Mouse (Mus musculus): ENCODE measurements at regions not wholly inside any gene's neighbourhood (a gene's known extent, or its start where the extent isn't known, plus 50 kb on each side); places are given as distances from the start of the nearest gene placed in this dataset.

DNA sequence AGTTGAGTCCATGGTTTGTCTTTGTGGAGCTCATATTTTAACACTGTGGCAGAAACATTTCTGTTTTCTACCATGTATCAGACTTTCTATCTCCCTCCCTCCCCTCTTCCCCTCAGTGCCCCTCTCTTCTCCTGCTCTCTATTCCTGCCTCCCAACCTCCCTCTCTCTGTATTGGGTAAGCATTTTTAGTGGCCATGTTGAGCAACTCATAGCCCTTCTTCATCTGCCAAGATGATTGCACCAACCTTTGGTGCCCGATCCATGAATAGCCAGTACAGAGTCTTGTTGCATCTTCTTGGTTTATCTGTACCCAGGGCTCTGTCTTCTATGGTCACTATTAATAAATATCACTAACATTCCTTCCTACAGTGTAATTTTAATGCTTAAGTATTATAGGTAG, 2630.6 kb upstream of the Gm7489 start:
- no peak for DNase-seq (ENCODE audit: low read depth in 2 of 2, low spot score in 2 of 2)

DNA sequence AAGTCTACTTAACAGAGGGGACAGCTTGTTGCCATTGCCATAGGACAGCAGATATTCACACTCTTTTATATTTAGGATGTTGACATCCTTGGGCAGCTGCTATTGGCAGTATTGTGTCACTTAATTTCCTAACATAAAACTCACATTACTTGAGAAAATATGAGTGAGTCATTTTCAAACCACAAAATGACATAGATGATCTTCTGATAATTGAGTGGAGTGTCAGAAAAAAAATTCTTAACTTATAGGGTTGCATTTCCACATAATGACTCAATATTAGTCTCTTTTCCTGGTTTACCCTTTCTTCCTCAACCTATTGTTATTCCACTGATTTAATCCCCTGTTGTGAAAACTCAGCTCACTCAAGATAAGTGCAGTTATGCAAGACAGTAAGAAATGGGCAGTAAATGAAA, 2629.5 kb upstream of the Gm7489 start:
- no peak for DNase-seq (ENCODE audit: low read depth in 2 of 2, low spot score in 2 of 2)

DNA sequence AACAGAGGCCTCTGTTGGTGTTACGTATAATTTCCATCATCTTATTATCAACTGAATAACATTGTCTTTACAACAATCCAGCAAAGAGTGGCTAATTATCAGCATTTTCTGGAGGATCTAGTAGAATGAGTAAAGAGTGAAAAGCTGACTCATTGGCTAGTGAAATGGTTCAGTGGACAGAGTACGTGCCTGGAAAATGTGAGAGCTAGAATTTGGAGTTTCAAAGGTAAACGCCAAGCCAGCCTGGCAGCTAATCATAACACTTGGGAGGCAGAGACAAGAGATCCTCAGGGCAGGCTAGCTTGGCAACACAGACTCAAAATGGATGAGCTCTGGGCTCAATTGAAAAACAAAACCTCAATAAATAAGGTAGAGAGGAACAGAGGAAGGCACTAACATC, 2628.0 kb upstream of the Gm7489 start:
- no peak for DNase-seq (ENCODE audit: low read depth in 2 of 2, low spot score in 2 of 2)

DNA sequence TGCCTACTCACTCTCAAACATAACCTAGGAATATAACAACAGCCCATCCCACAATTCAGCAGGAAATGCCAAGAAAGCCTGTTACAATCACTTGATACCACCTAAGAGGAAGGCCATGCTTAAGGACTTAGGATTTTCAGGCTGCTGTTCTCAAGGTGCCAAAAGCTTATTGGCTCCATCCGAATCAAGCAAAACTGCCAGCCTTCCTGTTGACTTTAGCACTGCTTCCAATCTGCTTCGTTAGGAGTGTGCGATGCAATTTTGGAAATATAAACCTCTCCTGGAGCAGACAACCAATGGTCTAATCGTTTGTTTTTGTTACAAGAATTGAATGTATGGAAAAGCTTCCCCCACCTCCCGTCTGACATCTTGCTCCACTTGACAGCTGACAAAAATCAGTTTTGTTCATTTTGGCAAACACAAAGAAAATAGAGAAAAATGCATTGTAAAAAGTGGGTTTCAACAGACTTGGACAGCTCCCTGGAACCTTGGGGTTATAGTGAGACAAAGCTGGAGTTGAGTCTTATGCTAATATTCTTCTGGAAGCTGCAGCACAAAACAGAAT, 2620.0 kb upstream of the Gm7489 start:
- no peak for DNase-seq (ENCODE audit: low read depth in 2 of 2, low spot score in 2 of 2)

DNA sequence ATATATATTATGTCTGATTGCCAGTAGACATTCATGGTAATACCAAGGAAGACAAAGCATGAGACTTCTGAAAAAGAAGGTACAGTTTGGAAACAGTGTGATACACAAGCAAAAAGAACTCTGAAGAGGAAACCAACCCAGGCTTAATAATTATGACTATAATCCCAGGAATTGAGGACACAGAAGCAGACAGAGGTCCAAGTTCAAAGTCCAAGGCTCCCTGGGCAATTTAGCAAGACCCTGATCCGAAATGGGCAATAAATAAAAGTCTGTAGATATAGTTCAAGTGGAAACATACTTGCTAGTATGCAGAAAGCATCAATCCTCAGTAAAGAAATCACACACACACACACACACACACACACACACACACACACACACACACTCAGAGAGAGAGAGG, 2618.7 kb upstream of the Gm7489 start:
- no peak for DNase-seq (ENCODE audit: low read depth in 2 of 2, low spot score in 2 of 2)

DNA sequence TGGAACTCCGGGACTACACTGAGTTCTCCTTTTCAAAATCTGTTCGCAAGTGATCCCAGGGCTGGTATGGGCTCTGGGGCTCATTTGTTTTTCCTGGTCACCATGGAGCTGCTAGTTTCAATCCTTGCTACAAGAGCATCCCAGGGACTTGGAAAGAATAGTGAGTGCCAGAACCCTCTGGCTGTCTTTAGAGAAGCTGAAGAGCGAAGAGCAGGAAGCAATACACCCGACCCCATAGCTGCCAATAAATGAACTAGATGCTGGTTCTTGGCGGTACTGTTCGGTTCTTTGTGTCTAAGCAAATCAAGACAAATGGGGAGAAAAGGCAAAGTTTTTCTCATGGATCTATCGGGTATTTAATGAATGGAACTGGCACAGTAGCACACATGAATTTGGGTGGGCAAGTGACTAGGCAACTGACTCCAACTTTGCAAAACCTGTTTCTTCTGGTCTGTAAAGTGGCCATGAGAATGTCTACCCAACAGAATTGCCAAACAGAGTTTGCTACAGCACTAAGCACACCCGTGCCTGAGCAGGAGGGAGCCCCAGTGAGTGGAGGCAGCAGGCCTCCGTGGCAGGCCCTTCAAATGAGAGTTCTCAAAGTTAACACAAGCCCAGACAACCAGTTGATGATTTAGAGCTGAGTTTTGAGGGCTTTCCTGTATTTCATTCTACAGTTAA, 2612.9 kb upstream of the Gm7489 start:
- no peak for DNase-seq (ENCODE audit: low read depth in 2 of 2, low spot score in 2 of 2)

DNA sequence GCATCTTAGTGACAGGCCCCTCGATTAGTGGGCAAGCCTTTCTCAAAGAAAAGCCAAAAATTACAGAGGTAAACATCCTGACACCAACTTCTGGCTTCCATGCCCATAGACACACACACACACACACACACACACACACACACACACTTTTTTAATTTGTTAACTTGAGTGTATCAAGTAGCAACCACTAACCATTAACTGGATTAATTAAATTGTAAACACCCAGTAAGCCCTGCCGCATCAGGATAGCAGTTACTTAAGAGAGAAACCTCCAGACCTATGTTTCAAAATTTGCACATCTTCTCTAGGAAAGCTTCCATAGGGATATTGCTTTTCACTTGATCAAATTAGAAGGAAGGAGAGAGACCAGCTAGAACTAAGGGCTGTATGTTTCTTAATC, 2599.4 kb upstream of the Gm7489 start:
- DNase-seq (ENCODE audit: low read depth in 2 of 2, low spot score in 2 of 2): no peak

DNA sequence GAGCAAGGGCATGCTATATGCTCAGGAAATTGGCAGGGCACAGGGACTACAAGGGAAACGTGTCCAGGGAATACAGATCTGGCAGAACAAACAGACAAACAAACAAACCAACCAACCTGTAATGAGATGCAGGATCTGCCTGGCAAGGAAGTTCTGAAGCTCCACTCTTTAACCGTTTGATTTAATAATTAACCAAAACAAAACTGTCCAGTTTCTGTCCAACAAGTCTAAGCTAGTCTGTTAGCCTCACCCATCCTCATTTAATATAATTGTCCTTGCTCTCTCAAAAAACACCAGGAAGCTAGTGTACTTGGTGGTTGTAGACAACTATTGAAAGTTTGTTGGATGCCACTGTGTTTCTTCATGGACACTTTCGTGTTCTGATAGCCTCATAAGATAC, 2598.4 kb upstream of the Gm7489 start:
- DNase-seq (ENCODE audit: low read depth in 2 of 2, low spot score in 2 of 2): no peak

DNA sequence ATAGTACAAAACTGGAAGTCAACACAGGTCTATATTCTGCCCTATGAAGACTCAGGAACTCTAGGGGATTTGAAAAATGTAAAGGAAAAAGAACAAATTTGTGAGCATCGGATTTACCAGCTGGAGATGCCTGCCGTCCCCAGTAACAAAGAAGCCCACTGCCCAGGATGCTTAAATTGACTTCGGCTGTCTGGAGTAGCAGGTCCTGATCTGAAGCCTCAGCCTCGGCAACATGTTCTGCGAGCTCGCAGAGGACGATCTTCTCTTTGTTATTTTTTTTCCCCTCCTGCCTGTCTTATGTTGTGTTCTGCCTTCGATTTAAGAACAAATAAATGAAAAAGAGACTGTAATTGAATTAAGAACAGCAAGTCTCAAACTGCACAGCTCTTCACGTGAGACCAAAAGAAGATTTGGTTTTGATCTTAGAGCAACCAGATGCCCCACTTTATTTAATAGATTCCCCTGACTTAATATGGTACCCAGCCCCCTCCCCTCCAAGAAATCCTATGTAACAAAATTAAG, 2595.7 kb upstream of the Gm7489 start:
- DNase-seq (ENCODE audit: low read depth in 2 of 2, low spot score in 2 of 2): no peak

DNA sequence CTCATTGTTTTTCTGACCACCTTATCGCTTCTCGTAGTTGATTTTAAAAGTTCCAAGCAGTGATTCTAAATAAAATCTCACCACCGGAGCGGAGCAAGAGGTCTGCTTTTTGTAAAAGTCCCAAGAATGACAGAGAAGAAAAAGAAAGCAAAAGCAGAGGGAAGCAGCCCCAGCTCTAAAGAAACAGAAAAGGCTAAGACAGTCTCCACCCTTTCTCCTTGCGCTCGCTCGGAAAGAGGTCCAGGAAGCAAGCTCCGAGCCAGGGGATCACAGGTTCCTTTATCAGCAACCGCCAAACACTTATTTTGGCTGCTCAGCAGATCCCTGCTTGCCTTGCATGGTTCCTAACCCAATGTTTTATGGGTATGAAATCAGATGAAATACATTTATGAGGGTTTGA, 2594.8 kb upstream of the Gm7489 start:
- no peak for DNase-seq (ENCODE audit: low read depth in 2 of 2, low spot score in 2 of 2)

DNA sequence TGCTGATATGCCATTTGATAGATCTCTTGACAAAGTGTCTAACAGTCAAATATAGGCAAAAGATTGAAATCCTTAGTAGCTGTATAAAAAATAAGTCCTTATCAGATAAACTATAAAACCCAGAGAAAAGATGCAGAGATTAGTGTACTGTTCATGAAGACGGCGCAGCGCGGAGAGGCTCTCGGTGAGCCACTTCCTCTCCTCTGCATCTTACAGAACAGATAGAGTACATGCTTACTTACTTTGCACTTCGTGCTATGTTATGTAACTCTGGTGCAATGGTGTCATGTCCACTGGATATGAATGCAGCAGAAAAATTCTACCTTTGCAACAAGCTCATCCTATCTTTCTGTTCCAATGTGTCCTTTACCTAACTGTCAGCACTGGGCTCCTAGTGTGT, 2593.5 kb upstream of the Gm7489 start:
- DNase-seq (ENCODE audit: low read depth in 2 of 2, low spot score in 2 of 2): no peak

DNA sequence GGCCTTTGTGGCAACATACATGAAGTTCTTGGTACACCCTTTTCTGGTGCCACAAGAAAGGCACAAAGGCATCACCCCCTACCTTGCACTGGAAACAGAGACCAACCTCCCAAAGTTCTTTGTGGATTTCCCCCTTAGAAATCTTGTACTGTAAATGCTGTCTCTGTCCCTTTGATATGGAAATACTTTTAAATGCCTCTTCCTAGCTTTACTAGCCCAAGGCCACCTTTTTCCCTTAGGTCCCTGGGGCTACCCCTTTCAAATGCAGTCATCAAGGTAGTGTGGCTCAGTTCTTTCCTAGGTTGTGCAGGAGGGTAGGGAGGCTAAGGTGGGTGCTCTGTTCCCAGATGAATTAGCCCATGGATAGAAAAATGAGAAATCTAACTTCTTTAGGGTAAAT, 2587.9 kb upstream of the Gm7489 start:
- no peak for DNase-seq (ENCODE audit: low read depth in 2 of 2, low spot score in 2 of 2)

DNA sequence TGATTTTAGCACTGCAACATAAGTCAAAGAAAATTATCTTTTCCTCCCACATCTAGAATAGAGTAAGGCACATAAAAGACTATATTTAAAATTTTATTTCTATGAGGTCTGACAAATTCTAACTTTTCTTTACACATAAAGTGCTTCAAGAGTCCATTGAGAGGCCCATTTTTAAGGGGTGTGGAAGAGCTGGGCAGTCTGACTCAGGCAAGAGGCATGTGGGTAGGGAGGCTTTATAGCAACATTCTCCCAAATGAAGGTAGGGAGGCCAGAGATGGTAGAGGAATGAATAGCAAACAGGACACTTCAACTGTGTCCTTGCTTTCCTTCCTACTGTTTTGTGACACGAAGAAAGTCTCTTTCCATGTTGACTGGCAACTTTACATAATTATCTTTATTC, 2566.6 kb upstream of the Gm7489 start:
- DNase-seq (ENCODE audit: low read depth in 2 of 2, low spot score in 2 of 2): no peak

DNA sequence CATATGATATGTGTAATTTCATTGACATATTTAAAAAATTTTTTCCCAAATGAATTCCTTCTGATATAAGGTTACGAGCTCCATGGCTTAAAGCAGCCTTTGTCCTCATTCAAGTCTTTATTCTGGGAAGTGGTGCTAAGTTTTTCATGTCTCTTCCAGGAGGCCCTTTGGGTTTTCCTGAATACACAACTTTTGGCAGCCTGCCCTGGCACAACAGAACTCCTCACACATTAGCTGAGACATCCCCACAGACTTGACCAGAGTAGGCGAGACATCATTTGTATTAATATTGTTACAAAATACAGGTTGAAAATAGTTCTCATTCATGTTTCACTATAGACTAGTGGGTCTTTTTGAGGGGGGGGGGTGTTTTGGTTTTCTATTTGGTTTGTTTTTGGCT, 2565.9 kb upstream of the Gm7489 start:
- no peak for DNase-seq (ENCODE audit: low read depth in 2 of 2, low spot score in 2 of 2)

DNA sequence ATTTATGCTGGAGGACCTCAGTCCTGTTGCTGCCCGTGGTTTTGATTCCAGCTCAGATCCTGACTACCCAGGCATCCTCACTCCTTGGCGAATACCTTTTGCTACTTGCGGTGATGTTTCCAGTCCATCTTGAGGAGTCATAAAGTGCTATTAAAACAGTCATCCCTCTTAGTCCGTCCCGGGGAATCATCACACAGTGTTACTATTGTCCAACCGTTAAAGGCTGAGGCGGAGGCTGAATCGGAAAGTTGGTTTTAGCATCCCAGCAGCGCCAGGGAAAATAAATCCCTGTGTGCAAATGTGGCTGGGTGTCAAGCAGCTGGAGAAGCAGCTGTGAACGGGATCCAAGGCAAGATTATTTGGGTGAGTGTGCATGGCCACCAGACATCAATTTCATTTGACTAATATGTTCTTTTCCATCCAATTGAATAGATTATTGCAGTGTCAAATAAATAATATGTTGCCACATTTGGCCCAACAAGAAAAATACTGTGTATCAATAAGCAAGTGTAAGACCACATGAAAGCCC, 2564.3 kb upstream of the Gm7489 start:
- no peak for DNase-seq (ENCODE audit: low read depth in 2 of 2, low spot score in 2 of 2)

DNA sequence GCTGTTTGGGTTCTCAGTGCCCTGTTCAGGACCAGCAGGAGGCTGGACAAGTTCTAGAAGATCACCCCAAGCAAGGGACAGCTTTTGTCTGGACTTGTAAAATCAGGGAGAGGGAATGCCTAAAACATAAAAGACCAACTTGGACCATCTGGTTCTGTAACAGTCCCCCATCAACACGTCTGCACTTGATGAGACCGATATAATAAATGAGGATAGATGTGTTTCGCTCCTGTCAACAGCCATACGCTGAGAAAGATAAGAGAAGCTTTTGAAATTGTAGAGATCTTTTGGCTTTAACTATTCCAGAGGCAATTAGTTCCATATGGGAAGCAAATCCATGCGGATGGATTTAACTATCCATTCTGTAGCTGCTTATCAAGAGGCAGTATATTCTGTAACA, 2561.4 kb upstream of the Gm7489 start:
- DNase-seq (ENCODE audit: low read depth in 2 of 2, low spot score in 2 of 2): no peak

DNA sequence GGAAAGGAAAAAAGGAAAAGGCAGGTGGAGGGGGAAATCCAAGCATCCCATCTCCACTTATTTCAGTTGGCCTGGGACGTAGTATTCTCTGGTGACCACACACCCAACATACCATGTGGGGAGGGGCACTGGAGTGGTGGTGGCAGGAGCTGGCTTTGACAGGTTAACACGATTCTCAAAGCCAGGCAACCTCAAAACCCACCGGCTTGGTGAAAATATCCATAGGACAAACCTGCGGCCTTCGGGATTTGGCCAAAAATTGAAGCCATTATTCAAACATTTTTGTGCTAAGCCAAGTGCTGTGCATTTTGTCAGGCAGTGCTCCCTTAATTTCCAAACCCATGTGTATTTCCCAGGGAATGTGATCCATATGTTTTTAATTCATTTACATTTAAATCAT, 2560.5 kb upstream of the Gm7489 start:
- DNase-seq (ENCODE audit: low read depth in 2 of 2, low spot score in 2 of 2): no peak

DNA sequence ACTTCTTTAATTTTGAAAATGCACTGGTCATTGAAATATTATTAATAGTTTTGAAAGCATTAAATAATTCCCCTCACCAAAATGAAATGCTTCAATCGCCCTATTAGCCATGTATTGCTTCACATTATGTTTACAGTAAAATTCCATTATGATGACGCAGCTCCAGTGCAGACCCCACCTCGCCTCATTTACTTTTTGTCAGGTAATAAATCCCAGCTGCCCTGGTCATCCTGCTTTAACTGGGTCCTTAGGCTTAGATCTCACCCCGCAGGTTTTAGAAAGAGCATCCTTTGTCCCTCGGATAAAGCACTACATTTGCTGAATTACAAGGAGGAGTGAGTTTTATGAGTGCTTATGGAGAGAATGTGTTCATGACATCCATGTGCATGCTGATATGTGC, 2557.0 kb upstream of the Gm7489 start:
- DNase-seq (ENCODE audit: low read depth in 2 of 2, low spot score in 2 of 2): no peak

DNA sequence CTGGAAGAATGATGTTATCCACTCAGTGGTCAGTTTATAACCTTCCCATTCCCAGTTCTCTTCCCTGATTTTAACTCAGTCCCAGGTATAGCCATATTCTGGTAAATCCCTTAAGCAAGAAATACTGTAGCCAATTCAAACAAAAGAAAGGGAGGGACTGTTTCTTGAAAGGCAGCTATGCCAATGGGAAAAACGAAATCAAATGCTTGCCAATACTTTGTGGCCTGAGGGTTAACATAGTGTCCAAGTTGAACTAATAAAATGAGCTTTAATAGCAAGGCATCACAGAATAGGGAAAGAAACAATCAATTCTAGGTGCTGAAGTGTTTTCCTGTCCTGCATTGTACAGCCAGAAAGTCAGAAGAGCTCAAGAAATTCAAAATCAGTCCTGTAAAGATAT, 2548.3 kb upstream of the Gm7489 start:
- no peak for DNase-seq (ENCODE audit: low read depth in 2 of 2, low spot score in 2 of 2)

DNA sequence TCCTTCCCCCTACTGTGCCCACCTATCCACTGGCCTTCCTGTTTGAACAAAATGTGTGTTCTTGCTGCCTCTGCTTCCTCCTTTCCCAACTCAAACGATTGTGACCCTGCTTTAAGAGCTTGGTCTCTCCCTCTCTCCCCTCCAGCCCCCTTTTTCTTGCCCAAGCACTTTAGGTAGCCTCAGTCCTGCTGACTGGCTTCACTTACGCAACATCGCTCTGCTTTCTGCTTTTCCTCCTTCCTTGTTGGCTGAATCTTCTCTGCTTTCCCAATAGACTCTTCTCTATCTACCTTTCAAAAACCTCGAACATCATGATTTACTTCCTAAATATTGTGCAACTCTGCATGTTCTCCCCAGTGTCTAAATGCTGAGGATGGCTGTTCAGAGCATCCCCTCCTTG, 2538.4 kb upstream of the Gm7489 start:
- no peak for DNase-seq (ENCODE audit: low read depth in 2 of 2, low spot score in 2 of 2)

DNA sequence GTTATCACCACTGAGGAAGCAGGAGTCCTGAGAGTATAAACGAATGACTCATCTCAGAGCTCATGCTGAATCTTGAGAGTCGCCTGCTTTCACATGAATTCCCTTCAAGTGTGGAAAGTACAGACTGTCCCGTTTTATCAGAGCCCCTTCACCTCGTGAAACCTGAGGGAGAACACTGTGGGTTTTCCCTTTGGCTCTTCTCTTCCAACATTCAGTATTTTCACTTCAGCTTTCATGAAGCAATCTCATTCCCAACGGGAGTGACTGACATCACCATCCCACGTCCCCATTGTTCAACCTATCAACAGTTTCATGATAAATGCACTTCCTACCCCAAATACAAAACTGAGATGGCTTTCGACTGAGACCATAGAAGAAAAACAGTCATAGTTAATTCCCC, 2521.3 kb upstream of the Gm7489 start:
- DNase-seq (ENCODE audit: low read depth in 2 of 2, low spot score in 2 of 2): no peak

DNA sequence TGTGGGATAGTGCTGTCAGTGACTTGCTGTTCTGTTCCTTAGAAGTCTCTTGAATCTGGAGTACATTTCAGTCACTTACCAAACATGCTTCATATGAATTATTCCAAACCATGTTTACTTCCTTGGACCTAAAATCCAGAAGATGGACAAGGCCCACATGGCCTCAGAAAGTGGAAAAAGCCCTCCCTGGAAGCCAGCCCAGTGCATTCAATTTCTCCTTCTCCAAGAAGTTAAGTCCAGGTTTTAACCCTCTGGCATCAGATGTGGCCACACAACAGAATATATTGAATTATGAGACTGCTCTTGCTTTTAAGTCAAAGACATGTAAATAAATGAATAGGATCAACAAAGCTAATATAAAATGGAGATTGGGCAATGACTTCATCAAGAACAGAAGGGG, 2513.5 kb upstream of the Gm7489 start:
- no peak for DNase-seq (ENCODE audit: low read depth in 2 of 2, low spot score in 2 of 2)

DNA sequence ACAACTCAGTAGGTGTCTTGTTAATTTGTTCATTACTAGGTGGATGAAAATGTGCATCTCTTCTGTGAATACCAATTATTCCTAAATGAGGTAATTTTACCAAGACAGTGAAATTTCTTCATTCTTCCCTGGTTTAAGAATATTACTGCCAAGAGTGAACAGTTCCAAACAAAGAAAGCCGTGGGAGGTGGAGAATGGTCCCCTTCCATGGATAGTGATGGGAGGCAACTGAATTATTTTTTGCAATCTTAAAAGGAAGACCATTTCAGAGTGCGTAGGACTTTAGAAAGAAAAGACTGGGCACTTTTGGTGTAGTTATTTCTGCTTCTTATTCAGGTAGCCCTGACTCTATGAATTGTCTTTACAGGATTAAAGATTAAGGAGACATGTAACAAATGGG, 2494.3 kb upstream of the Gm7489 start:
- no peak for DNase-seq (ENCODE audit: low read depth in 2 of 2, low spot score in 2 of 2)

Measured in CD8-positive naive resting alpha-beta T cell, adult 2 months (primary cell).